Mouse (Mus musculus) common myeloid progenitor, adult 5-6 weeks (primary cell): ENCODE measurements at regions not wholly inside any gene's neighbourhood (a gene's known extent, or its start where the extent isn't known, plus 50 kb on each side); places are given as distances from the start of the nearest gene placed in this dataset.
"Not testable (repeated sequence)": the region's sequence is repeated elsewhere in the genome, so short reads cannot be mapped to it uniquely, and the experiment has no call there.

Experiments
- ATAC-seq: replicated peaks from 2 replicates; pipeline ENCODE4 v1.8.0; 2016; ENCODE audit warnings: low read depth, mild to moderate bottlenecking, moderate TSS enrichment, inconsistent platforms; ENCODE audit not compliant: poor library complexity, severe bottlenecking

DNA sequence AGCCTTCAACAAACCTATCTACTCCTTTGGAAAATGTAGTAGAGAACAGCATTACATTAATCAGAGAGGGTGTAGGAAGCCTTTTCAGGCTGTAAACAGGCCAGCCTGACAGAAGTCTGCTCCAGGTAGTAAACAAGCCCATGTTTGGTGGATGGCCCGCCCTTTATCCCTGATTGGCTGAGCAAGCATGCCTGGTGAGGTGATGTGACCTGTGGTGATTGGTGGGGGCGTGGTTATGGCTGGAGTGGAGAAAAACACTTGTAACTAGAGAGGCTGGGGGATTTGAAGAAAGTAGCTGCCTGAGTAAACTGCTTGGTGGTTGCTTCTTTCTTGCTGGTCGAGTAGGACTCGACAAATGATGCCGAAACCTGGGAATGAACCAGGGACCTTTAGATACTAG lies 621.3 kb upstream of the Dsel start:
- not testable (repeated sequence) for ATAC-seq

DNA sequence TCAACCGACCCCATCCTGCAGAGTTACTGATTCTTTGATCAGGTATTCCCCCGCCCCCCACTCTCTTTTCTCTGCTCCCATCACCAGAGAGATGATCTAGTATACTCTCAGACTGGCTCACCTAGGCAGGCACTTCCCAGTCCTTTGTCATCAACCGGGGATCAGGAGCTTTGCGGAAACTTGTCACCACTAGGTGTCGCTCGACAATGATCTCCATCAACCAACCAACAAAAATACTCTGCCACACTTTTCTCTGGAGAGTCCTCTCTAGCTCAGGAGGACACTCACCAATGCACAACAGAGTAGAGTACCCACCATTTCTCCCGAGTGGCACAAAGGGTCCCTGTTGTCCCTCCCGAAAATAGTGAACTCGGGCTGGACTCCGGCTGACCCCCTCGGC lies 591.3 kb upstream of the Dsel start:
- peak; percentile 69; the same call in 1 of the 2 replicates for ATAC-seq

DNA sequence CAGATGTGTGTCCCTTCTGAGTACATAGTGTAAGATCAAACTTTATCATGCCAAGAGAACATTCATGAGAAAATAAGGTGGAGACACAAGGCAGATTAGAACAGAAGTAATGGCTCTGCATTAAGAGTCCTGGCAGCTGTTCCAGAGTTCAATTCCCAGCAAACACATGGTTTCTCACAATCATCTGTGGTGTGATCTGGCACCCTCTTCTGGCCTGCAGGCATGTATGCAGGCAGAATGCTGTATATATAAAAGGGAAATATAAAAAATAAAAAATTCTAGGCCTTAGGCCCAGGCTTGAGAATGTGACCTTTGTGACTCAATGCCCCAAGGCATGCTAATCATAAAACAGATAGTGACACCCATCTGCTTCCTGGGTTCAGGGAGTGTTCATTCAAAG lies 587.7 kb upstream of the Dsel start:
- no peak for ATAC-seq

- ATAC-seq = peak; percentile 89
These were observed 586.9 kb upstream of the Dsel start for GRCm38 (mm10) chr1:112451622-112452021.

DNA sequence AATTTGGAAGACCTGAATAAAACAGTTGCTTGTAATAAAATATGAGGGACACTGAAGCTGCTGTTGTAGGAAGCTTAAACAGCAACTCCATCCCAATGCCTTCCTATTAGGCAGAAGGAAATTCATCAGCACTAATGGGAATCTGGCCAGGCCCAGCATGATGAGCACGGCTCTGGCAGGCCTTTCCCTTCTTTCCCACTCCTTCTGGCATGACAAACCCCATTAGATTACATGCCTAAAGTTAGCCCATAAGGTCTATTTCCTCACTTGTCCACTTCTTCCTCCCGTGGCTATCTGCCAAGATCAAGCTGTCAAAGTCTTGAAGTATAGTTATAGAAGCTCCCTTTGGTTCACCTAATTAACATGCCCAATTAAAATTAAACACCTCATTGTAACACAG lies 574.4 kb upstream of the Dsel start:
- no peak for ATAC-seq

- ATAC-seq = no peak
These were observed 551.8 kb upstream of the Dsel start for GRCm38 (mm10) chr1:112416350-112417083.

DNA sequence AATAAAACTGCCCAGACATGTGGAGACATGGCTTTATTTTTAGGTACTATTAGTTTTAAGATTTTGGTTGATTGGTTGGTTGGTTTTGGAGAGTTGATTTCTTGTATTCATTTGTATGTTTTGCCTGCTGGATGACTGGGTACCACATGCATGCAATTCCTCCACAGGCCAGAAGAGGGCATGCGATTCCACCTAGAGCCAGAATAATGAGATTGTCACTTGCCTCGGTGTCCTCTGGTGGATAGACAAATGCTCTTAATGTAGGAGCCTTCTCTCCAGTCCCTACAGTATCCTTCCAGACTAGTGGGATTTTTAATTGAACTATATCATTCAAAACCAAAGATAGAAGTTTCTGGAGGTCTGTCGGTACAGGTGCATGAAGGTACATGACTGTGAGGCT lies 524.1 kb upstream of the Dsel start:
- peak; percentile 65; the same call in 1 of the 2 replicates for ATAC-seq

DNA sequence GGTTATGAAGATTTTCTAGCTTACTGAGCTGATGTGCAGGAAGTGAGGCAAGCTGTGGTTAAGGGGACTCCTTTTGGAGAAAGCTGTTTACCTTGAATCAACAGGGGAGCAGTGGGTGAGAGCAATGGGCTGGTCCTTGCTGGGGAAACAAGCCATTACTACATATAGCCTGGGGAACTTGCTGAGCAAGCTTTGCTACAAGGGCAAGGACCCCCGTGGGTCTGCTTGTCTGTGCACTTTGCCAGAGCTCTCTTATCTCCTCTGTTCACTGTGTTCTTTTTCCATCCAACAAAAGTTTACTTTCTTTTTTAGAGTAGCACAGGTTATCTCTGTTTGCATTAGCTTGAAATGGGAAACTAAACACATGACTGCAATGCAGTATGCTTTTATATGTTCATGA lies 519.3 kb upstream of the Dsel start:
- no peak for ATAC-seq

GRCm38 (mm10) chr1:112379651-112380264 lies 515.0 kb upstream of the Dsel start:
- ATAC-seq = peak; percentile 74

DNA sequence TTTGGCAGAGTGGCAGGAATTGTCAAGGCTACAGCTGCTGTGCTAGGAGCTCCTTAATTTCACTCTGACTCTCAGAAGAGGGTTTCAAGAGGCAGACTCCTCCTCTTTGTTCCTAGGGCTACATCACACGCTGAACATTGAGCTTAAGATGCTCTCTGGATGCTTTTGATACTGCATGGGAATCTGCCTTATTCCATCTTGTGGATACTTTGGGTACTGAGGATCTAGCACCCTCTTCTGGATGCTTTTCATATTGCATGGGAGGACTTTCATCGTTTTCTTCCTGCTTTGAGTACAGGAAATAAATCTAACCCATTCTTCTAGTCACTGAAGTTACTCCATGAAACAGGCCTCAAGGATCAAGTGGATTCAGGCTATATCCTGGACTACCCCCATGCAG lies 513.9 kb upstream of the Dsel start:
- peak; percentile 64; the same call in 1 of the 2 replicates for ATAC-seq

DNA sequence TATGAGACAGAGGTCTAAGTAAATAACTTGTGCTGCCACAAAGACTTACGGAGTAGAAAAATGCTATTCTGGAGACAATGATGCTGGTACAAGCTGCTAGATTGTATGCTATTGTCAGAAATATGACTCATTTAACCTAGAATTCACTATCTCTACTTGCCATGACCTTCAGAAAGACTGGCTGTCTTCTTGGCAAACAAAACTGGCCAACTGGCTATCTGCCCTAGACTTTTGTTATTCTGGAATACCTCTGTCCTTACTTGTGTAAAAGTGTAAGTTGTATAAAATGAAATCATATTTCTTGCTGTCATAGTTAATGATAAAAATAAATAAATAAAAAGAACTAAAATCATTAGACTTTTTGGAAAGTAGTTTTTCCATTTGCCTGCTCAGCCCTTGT lies 491.1 kb upstream of the Dsel start:
- no peak for ATAC-seq
